Mouse (Mus musculus) embryonic fibroblast, embryonic 13.5 days (primary cell): ENCODE results near the gene Arpc2. TPM values are rescaled to one million over a fixed set of nuclear protein-coding genes. Genes with fewer than 3 reads are reported as not detected.

Experiments
- H3K27ac ChIP-seq: 2 replicates; pipeline ENCODE4 v1.5.1; 2012; ENCODE audit warnings: low read length, control low read depth, inconsistent platforms; ENCODE audit not compliant: insufficient read depth
- H3K4me1 ChIP-seq: 2 replicates; pipeline ENCODE4 v1.6.1; 2011; ENCODE audit warnings: low read length; ENCODE audit not compliant: control insufficient read depth, insufficient read depth
- H3K4me3 ChIP-seq: 2 replicates; pipeline ENCODE4 v1.5.1; 2011; ENCODE audit warnings: mild to moderate bottlenecking, control low read depth, low read length; ENCODE audit not compliant: insufficient read depth
- CTCF ChIP-seq: IDR thresholded peaks from 2 replicates; pipeline ENCODE4 v1.5.1; 2011; ENCODE audit warnings: mild to moderate bottlenecking, control low read depth, low read length, moderate library complexity, borderline replicate concordance; ENCODE audit not compliant: insufficient read depth
- POLR2A ChIP-seq: IDR thresholded peaks from 2 replicates; pipeline ENCODE4 v1.6.1; 2011; ENCODE audit warnings: low read depth, mild to moderate bottlenecking, control low read depth, low read length, moderate library complexity
- polyA plus RNA-seq: library from polyadenylated mRNA; stranded (reverse); fragments of >200 nt; gene quantifications from 2 replicates; pipeline ENCODE4 v1.2.4, GENCODE M21; 2011; ENCODE audit warnings: low read depth; ENCODE audit not compliant: missing spikeins, insufficient read length

The Arpc2 gene
- 446 and 515 TPM in 2 replicates for polyA plus RNA-seq

DNA sequence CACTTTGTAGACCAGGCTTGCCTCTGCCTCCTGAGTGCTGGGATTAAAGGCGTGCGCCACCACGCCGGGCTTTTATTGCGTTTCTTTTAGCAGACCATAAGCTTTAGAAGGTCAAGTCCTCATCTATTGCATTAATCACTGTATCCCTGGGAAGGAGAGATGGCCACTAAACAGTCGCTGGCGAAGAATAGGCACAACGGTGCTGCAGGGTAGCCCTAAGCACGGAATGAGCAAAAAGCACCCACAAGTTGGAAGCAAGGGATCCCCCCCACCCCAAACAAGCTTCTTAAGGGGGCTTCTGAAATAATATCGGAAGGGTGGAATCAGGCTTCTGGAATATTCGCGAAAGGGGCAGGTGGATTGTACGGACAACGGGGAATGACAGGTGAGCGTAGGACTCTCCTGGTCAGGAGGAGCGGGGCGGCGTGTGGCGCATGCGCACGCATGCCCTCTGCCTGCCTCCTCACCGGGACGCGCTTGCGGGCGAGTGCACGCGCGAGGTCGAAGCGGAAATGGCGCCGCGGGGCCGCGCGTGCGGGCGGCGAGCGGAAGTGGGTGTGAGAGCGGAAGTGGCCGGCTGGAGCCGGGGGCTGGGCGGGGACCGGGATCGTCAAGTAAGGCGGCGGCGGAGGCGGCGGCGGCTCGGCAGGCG, at the start of gene Arpc2:
Gene Arpc2 (plus strand): TSS at position 147 of the 652 bp plus-strand sequence.
- Histone ChIP-seq H3K27ac (peak within 1 kb of the TSS; percentile 77), H3K4me3 (peak within 1 kb of the TSS; percentile 98), H3K4me1 (peaks cover 9% of the 10 kb centered on the region; the same call in 1 of the 2 replicates)
- TF ChIP-seq POLR2A (peak; percentile 95), CTCF (no peak)

DNA sequence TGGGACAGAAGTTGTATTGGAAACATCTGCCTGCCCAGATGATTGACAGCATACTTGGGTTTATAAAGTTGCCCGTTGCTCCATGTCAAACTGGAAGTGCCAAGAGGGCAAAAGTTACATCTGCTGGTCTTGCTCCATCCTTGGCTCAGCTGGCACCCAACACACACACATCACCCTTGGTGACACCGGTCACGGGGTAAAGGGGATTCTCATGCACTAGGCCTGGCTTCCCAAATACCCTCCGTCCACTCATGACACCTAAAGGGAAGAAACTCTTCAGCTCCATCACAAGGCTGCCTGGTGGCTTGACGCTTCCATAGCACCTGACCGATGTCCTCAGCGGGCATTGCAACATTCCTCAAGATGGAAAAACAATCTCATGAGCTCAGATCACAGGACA, 45.4 kb upstream of the Arpc2 start:
- Histone ChIP-seq H3K4me1 (no peaks in the 10 kb centered on the region), H3K4me3 (no peak overlapping the region), H3K27ac (no peak overlapping the region)
- TF ChIP-seq CTCF (no peak), POLR2A (no peak)

DNA sequence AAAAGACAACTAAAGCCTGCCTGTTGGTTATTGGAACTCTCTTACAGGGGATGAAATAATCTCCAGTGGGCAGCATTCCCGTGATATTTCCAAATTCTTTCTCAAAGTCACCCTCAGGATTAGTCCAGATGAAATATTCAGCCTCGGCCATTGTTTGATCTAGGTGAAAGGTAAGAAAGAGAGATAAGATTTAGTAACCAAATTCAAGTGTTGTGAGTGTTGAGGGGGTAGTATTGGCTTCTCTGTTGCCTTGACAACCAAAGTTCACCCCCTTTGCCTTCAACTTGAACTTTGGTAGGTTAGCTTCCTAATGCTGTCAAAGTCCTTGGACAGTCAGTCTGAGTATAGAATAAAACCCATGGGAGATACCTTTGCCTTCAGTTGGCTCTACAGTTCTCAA, 43.2 kb upstream of the Arpc2 start:
- TF ChIP-seq CTCF (no peak), POLR2A (no peak)
- Histone ChIP-seq H3K27ac (no peak overlapping the region), H3K4me1 (no peaks in the 10 kb centered on the region), H3K4me3 (no peak overlapping the region)

DNA sequence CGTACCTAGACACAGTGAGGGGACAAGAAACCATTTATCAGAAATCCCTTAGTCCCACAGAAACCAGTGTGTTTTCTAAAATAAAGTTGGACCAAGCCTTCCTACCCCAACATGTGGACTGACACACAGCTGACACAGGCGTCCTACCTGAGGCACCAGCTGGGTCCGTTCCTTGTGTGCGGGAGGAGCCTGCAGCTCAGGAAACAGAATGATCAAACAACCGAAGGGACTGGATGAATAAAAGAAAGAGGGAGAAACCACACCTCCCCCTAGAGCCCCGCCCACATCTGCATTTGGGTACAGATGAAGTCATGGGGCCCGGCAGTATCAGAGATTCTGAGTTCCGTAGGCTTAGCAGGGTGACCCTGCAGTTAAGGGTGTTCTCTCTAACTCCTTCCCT, 41.4 kb upstream of the Arpc2 start, which contains the start of gene Cxcr1:
Gene Cxcr1 (minus strand): TSS at position 187 of the 400 bp plus-strand sequence.
- no peak within 1 kb of the TSS for H3K27ac ChIP-seq
- H3K4me3 ChIP-seq: no peak within 1 kb of the TSS
- H3K4me1 ChIP-seq: no peaks in the 10 kb centered on the region
- TF ChIP-seq CTCF: no peak
- no peak for TF ChIP-seq POLR2A

DNA sequence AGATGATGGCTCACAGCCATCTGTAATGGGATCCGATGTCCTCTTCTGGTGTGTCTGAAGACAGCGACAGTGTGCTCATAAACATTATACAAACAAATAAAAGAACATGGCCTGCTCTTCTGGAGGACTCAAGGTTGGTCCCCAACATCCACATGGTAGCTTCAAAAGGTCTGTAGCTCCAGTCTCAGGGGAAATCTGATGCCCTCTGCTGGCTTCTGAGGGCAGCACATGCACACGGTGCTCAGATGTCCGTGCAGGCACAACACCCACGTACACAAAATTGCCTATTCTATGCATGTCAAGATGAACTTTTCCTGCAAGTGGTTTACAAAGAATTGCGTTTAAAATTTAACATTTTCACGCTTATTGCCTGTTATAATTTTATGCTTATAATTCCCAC, 39.9 kb upstream of the Arpc2 start:
- H3K4me1 ChIP-seq: peaks cover 4% of the 10 kb centered on the region; the same call in 1 of the 2 replicates
- no peak overlapping the region for H3K4me3 ChIP-seq
- TF ChIP-seq POLR2A (no peak), CTCF (peak; percentile 50; the same call in 1 of the 2 replicates)
- no peak overlapping the region for H3K27ac ChIP-seq

DNA sequence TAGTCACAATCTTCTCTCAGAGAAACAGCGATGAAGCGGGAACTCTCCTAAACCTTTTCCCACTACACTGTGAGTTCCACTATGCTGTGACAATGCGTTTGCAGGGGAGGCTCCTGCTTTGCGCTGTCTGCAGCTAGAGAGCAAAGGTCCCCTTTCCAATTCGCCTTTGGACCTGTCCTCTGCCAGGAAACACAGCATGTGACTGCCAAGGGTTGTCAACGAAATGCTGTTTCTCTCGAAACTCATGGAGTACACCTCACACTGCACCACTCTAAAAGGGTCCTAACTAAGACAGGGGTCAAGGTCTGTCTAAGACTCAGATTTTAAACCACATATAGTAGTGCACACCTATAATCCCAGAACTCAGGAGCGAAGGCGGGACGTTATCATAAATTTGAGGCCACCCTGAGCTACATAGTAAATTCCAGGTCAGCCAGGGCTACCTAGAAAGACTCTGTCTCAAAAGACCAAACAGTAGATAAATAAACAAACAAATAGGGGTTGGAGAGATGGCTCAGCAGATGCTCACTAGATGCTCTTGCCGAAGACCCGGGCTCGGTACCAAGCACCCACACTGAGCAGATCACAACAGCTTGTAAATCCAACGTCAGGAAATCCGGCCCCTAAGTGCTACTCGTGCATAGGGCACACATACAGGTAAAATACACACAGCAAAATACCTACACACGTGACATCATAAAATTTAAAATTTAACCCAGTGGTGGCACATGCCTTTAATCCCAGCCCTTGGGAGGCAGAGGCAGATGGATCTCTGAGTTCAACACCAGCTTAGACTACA, 39.1 kb upstream of the Arpc2 start:
- H3K4me3 ChIP-seq: no peak overlapping the region
- H3K4me1 ChIP-seq: peaks cover 4% of the 10 kb centered on the region; the same call in 1 of the 2 replicates
- no peak for TF ChIP-seq POLR2A
- no peak for TF ChIP-seq CTCF
- H3K27ac ChIP-seq: no peak overlapping the region

DNA sequence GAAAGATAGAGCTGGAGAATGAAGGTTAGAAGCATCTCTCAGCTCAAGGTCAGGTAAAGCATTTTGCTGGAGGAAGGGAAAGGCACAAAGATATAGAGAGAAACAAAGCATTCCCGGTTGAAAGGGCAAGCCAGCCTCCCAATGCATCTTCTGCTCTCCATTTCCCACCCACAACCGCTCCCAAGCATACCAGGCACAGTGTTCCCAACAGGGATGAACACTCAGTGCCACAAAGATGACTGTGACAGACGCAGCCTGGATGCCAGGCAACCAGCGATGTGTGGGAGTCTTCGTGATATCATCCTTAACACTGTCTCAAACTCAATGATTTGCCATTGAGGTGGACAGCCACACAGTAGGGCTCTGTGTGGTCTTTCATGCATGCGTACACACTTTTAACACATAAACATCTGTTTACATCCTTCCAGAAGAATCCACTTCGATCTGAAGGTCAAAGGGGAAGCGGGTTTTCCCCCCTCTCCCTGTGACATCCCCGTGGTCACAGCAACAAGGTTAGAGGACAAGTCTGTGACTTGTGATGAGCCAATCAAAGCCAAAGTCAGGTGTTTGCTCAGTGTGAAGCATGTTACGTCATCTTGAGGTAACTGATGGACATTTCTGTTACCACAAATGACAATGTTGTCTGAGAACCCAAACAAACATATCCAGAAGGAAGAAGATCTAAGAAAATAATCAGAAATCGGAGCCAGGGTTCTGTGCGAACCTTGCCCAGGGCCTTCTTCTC, 38.0 kb upstream of the Arpc2 start:
- Histone ChIP-seq H3K27ac (no peak overlapping the region), H3K4me3 (no peak overlapping the region), H3K4me1 (peaks cover 4% of the 10 kb centered on the region; the same call in 1 of the 2 replicates)
- no peak for TF ChIP-seq POLR2A
- no peak for TF ChIP-seq CTCF

DNA sequence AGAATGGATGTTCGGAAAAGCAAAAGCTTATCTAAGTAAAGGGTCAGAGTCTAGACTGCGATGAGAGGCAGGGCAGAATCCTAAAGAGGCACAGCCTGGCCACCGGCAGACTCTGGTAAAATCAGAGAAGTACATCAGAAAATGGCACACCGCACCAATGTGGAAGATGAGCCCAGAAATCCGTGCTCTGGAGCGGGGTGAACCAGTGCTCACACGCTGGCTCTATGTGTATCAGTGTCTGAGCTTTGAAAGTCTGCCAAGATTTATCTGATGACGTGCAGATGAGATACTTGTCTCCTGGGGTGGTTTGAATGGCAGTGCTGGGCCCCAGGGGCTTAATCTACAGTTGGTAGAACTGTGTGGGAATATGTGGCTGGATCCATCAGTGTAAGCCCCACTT, 36.8 kb upstream of the Arpc2 start:
- no peak overlapping the region for H3K27ac ChIP-seq
- H3K4me3 ChIP-seq: no peak overlapping the region
- TF ChIP-seq CTCF: no peak
- TF ChIP-seq POLR2A: no peak
- peaks cover 4% of the 10 kb centered on the region; the same call in 1 of the 2 replicates for H3K4me1 ChIP-seq

DNA sequence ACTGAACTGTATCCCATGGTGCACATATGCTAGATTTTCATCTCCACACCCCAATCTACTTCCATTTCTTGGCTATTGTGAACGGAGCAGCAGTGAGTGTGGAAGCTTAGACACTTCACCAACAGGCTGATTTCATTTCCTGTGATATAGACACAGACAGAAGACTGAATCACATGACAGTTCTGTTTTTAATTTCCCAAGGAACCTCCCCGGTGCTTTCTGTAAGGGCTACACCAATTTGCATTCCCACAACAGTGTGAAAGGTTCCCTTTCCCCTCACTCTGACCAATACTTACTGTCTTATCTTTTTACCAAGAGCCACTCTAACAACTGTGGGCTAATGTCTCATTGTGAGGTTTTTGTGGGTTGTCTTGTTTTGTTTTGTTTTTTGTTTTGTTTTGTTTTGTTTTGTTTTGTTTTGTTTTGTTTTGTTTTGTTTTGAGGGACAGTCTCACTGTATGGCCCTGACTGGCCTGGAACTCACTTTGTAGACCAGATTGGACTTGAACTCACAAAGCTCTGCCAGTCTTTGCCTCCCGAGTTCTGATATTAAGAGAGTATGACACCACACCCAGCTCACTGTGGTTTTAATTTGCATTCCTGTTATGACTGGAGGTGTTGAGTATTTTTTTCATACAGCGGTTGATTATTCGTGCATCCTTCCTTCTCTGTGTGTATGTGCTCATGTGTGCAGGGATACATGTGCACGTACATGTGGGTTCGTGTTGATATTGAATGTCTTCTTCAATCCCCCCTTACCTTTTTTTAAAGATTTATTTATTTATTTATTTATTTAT, 34.6 kb upstream of the Arpc2 start:
- H3K4me1 ChIP-seq: peaks cover 4% of the 10 kb centered on the region; the same call in 1 of the 2 replicates
- no peak overlapping the region for H3K27ac ChIP-seq
- TF ChIP-seq POLR2A: no peak
- no peak for TF ChIP-seq CTCF
- H3K4me3 ChIP-seq: no peak overlapping the region
